Comparison of ENCODE assay signal across 8 mouse cellular contexts in genomic region chr16:33882540-33882939, GRCm38 (mm10). TPM values are rescaled to one million over a fixed set of nuclear protein-coding genes. Genes with fewer than 3 reads are reported as not detected.
DNase-seq lines count a peak whose midpoint lies in the region; ATAC-seq and TF ChIP-seq lines count a peak whose summit lies in the region.

No protein-coding gene starts in this region.

- no peak for TF ChIP-seq POLR2A in thymus, adult 2 months (IDR thresholded peaks at IDR 0.05; ENCODE audit: control insufficient read depth, extremely low read depth, insufficient read depth, low read length, poor library complexity)

- H3K4me2 ChIP-seq in kidney, embryonic 15.5 days = no peak overlapping the region

- intact Hi-C loops in gastrocnemius, adult 2 months (cut with DNase I) = no loop called here

- H3K27me3 ChIP-seq in Patski = no peaks in the 10 kb centered on the region
- H3K27me3 ChIP-seq in kidney, embryonic 15.5 days = no peaks in the 10 kb centered on the region
- no peaks in the 10 kb centered on the region for H3K27me3 ChIP-seq in thymus, adult 2 months (ENCODE audit: control insufficient read depth, insufficient read depth, low read length)

- 39% methylated on average over 4 of the region's 4 CpGs for WGBS in kidney, embryonic 15.5 days
- WGBS in thymus, adult 2 months = 93% methylated on average over 4 of the region's 4 CpGs

- peaks cover 3% of the 10 kb centered on the region; the same call in 1 of the 2 replicates for H3K36me3 ChIP-seq in kidney, embryonic 15.5 days
- H3K36me3 ChIP-seq in thymus, adult 2 months (ENCODE audit: control insufficient read depth, insufficient read depth, low read length) = no peaks in the 10 kb centered on the region

- in situ Hi-C loops in Patski (cut with MboI; ENCODE audit: low pct_unique_long_range_greater_than_20kb) = no loop called here

- POLR2A ChIA-PET in Patski (lab: Charles Lee) = no interaction called here

- peak; percentile 77 for DNase-seq in gastrocnemius, adult 2 months
- DNase-seq in gastrocnemius, postnatal 10 days = no peak
- peak; percentile 69 for DNase-seq in Patski (ENCODE audit: low read depth, low spot score)
- DNase-seq in gastrocnemius, adult 8-10 months (ENCODE audit: low spot score in 2 of 2) = peak; percentile 59 to 70
- DNase-seq in testis, postnatal 14 days (ENCODE audit: low spot score) = peak; percentile 57
- DNase-seq in thymus, adult 2 months = no peak
- DNase-seq in layer of hippocampus, adult 9-11 months = no peak

- peak overlapping the region; percentile 87 for H3K27ac ChIP-seq in gastrocnemius, adult 2 months
- H3K27ac ChIP-seq in kidney, embryonic 15.5 days = peak overlapping the region; percentile 65
- no peak overlapping the region for H3K27ac ChIP-seq in thymus, adult 2 months (ENCODE audit: control insufficient read depth, insufficient read depth, low read length)

- ATAC-seq in Patski = peak; percentile 29
- ATAC-seq in kidney, embryonic 15.5 days (replicated peaks; ENCODE audit: low FRiP score) = no peak

- H3K4me1 ChIP-seq in kidney, embryonic 15.5 days = peaks cover 60% of the 10 kb centered on the region
- H3K4me1 ChIP-seq in thymus, adult 2 months (replicated peaks; ENCODE audit: control insufficient read depth, insufficient read depth, low read length) = no peaks in the 10 kb centered on the region; the same call in 1 of the 2 replicates

- CTCF ChIA-PET in Patski (lab: Charles Lee) = interaction anchor here (0.8 to 1.0 kb wide), 2 partner anchors 9 to 10 kb away, joined by 3 to 4 read pairs; no protein-coding TSS in a partner anchor

- no peak for TF ChIP-seq CTCF in gastrocnemius, adult 2 months (IDR thresholded peaks at IDR 0.05)
- no peak for TF ChIP-seq CTCF in Patski (IDR thresholded peaks at IDR 0.05)
- TF ChIP-seq CTCF in thymus, adult 2 months (IDR thresholded peaks at IDR 0.05; ENCODE audit: borderline replicate concordance, control insufficient read depth, extremely low read depth, insufficient read depth, low read length, poor library complexity) = no peak

- H3K9me3 ChIP-seq in kidney, embryonic 15.5 days (replicated peaks) = no peaks in the 10 kb centered on the region

- no peak overlapping the region for H3K9ac ChIP-seq in kidney, embryonic 15.5 days

- no peak overlapping the region for H3K4me3 ChIP-seq in gastrocnemius, adult 2 months
- no peak overlapping the region for H3K4me3 ChIP-seq in kidney, embryonic 15.5 days (replicated peaks)
- no peak overlapping the region for H3K4me3 ChIP-seq in thymus, adult 2 months (ENCODE audit: control insufficient read depth, insufficient read depth, low read length)

RNA-seq across cellular contexts. Expression of gene Itgb5, which starts 53.1 kb away (rescaled TPM):
- total RNA-seq in gastrocnemius, adult 2 months (2021) = 10 to 100 TPM; 73.9 to 88.3 TPM
- total RNA-seq in gastrocnemius, postnatal 10 days (2021) = 10 to 100 TPM; 34.1 to 40.8 TPM
- polyA plus RNA-seq in Patski (2021) = 355 TPM
- total RNA-seq in gastrocnemius, adult 8-10 months (2022) = 100 to 1,000 TPM in 2 of 4 experiments, 10 to 100 TPM in 2; 98.7 to 124 (median 105) TPM
- 44.4 and 46.9 TPM in 2 replicates for polyA plus RNA-seq in kidney, embryonic 15.5 days (2015; fragmentation: Nextera tagmentation; extraction: Ambion mirVana)
- 20.1 and 28.3 TPM in 2 replicates for polyA plus RNA-seq in thymus, adult 2 months (2012; rRNA removed)

Comparison
In these comparisons a context has a peak if more than half of its experiments do, and no peak if none do; other contexts are left out.
1. DNase-seq: peak in gastrocnemius, adult 2 months (single experiment), Patski (single experiment), gastrocnemius, adult 8-10 months (2 of 2) and testis, postnatal 14 days (single experiment); none in gastrocnemius, postnatal 10 days (single experiment), thymus, adult 2 months (single experiment) and layer of hippocampus, adult 9-11 months (single experiment).